Mouse (Mus musculus) liver, embryonic 12.5 days (tissue): ENCODE data around the gene Fars2. TPM values are rescaled to one million over a fixed set of nuclear protein-coding genes. Genes with fewer than 3 reads are reported as not detected.

ENCODE experiments used
- ATAC-seq: fragments of 200-750 bp; cut with Nextera tagmentation; 2 replicates; pipeline ENCODE4 v1.8.0; 2017; ENCODE audit warnings: moderate number of reproducible peaks, mild to moderate bottlenecking, moderate library complexity
- H3K27ac ChIP-seq: fragments of 300-500 bp; sonication (generic); 2 replicates; pipeline ENCODE4 v1.5.1; 2016; ENCODE audit warnings: mild to moderate bottlenecking
- H3K27me3 ChIP-seq: fragments of 300-500 bp; sonication (generic); replicated peaks from 2 replicates; pipeline ENCODE4 v1.6.1; 2016; ENCODE audit warnings: mild to moderate bottlenecking, moderate library complexity
- H3K36me3 ChIP-seq: fragments of 300-500 bp; sonication (generic); 2 replicates; pipeline ENCODE4 v1.6.1; 2016; ENCODE audit warnings: mild to moderate bottlenecking, moderate library complexity
- H3K4me1 ChIP-seq: fragments of 300-500 bp; sonication (generic); 2 replicates; pipeline ENCODE4 v1.6.1; 2016
- H3K4me2 ChIP-seq: fragments of 300-500 bp; sonication (generic); 2 replicates; pipeline ENCODE4 v1.6.1; 2016; ENCODE audit warnings: mild to moderate bottlenecking, moderate library complexity
- H3K4me3 ChIP-seq: fragments of 300-500 bp; sonication (generic); 2 replicates; pipeline ENCODE4 v1.5.1; 2016; ENCODE audit warnings: mild to moderate bottlenecking, moderate library complexity
- H3K9ac ChIP-seq: fragments of 300-500 bp; sonication (generic); 2 replicates; pipeline ENCODE4 v1.6.1; 2016; ENCODE audit warnings: mild to moderate bottlenecking, moderate library complexity
- H3K9me3 ChIP-seq: fragments of 300-500 bp; sonication (generic); replicated peaks from 2 replicates; pipeline ENCODE4 v1.6.1; 2016; ENCODE audit warnings: mild to moderate bottlenecking, moderate library complexity
- WGBS: fragments of 180-500 bp; shearing (Covaris S2); methylation state at CpG from one replicate; pipeline ENCODE4 v1.1.7; 2016; ENCODE audit not compliant: insufficient replicate concordance; 5-methylcytosine and 5-hydroxymethylcytosine counted together
- polyA plus RNA-seq: library from polyadenylated mRNA; unstranded; fragments of >200 nt; fragmentation: Nextera tagmentation; extraction: Ambion mirVana; gene quantifications from 2 replicates; pipeline ENCODE4 v1.2.1, GENCODE M21; 2016

Gene Fars2
- polyA plus RNA-seq, 1 experiment from 2014 or later = 31.0 TPM

DNA sequence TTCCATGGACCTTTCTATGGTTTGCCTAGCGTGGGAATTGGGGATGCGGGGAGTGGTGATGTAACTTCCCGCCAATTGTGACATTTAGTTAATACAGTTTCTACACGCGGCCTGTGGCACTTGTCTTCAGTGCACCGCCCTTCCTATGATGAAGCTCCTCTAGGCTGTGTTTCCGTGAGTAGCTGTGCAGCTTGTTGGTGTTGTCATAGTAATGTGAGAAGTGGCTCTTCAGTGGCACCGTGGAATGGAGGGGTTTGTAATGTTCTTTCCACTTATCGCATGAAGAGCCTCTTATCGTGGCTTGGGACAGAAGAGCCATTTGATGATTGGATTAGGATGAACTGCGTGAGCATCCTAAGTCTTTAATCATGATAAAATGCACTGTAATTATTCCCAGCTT lies 369.5 kb downstream of the Fars2 start:
- ATAC-seq = no peak
- Histone ChIP-seq H3K9ac (no peak overlapping the region), H3K4me2 (no peak overlapping the region), H3K36me3 (no peaks in the 10 kb centered on the region), H3K27ac (no peak overlapping the region), H3K9me3 (no peaks in the 10 kb centered on the region), H3K27me3 (no peaks in the 10 kb centered on the region), H3K4me1 (no peaks in the 10 kb centered on the region), H3K4me3 (no peak overlapping the region)
- WGBS = 86% methylated on average over 11 of the region's 11 CpGs

DNA sequence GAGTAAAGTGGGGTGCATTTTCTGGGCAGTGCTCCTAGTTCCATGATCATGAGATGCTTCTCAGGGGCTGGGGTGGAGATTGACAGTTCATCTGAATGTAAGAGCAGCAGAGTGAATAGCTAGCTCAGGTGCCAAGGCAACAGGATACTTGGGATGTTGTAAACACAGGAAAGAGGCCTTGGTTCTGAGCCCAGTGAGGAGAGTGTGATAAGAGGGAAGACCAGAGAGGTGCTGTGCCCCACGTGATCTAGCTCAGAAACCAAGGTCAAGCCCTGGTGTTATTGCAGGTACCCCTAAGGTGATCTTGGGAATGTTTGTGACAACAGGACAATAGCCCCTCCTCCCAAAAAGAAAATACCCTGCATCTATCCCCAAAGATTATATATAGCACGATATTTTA lies 372.2 kb downstream of the Fars2 start:
- no peak overlapping the region for H3K4me3 ChIP-seq
- WGBS = 49% methylated on average over 2 of the region's 2 CpGs
- H3K27ac ChIP-seq = no peak overlapping the region
- no peaks in the 10 kb centered on the region for H3K4me1 ChIP-seq
- H3K4me2 ChIP-seq = no peak overlapping the region
- H3K9ac ChIP-seq = no peak overlapping the region
- H3K9me3 ChIP-seq = no peaks in the 10 kb centered on the region
- no peak for ATAC-seq
- no peaks in the 10 kb centered on the region for H3K27me3 ChIP-seq
- no peaks in the 10 kb centered on the region for H3K36me3 ChIP-seq

DNA sequence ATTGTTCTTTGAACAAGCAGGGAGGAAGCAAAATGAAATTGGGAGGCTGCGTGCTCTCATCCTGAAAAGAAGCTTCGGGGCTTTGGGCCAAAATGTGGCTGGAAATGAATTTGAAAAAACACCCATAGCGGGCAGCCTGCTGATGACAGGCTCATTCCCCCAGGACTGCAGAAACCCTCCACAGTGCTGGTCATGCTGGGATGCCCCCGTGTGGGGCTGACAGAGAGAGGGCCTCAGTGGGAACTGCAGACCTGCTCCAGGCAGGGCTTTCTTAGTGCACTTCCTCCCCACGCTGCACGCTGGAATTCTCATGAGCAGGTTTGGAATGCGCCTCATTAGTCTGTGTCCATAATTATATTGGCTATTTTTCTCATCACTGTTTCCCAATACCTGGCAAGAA lies 373.4 kb downstream of the Fars2 start:
- no peaks in the 10 kb centered on the region for H3K36me3 ChIP-seq
- no peak overlapping the region for H3K27ac ChIP-seq
- no peaks in the 10 kb centered on the region for H3K4me1 ChIP-seq
- no peaks in the 10 kb centered on the region for H3K9me3 ChIP-seq
- H3K27me3 ChIP-seq = no peaks in the 10 kb centered on the region
- 77% methylated on average over 7 of the region's 7 CpGs for WGBS
- H3K4me2 ChIP-seq = no peak overlapping the region
- H3K9ac ChIP-seq = no peak overlapping the region
- H3K4me3 ChIP-seq = no peak overlapping the region
- no peak for ATAC-seq

DNA sequence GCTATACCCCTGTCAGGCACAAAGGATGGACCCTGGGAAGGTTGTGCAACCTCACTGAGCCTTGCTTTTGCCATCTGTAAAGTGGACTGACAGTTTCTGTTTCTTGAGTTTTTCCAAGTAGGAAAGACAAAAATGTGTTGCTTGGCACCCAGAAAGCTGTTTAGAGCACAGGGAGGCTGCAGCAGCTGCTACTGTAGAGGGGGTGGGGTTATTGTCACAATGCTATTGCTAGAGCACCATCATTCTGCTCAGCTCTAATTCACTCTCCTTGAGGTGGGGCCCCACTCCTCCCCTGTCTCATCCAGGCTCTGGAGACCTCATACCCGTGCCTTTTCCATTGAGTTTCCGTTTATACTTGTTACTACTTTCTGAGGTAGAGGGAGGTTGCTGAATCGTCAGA lies 375.2 kb downstream of the Fars2 start:
- no peaks in the 10 kb centered on the region for H3K9me3 ChIP-seq
- H3K36me3 ChIP-seq = no peaks in the 10 kb centered on the region
- H3K4me1 ChIP-seq = no peaks in the 10 kb centered on the region
- WGBS = 63% methylated on average over 3 of the region's 3 CpGs
- no peak for ATAC-seq
- no peak overlapping the region for H3K4me2 ChIP-seq
- H3K4me3 ChIP-seq = no peak overlapping the region
- H3K27ac ChIP-seq = no peak overlapping the region
- H3K9ac ChIP-seq = no peak overlapping the region
- H3K27me3 ChIP-seq = no peaks in the 10 kb centered on the region

DNA sequence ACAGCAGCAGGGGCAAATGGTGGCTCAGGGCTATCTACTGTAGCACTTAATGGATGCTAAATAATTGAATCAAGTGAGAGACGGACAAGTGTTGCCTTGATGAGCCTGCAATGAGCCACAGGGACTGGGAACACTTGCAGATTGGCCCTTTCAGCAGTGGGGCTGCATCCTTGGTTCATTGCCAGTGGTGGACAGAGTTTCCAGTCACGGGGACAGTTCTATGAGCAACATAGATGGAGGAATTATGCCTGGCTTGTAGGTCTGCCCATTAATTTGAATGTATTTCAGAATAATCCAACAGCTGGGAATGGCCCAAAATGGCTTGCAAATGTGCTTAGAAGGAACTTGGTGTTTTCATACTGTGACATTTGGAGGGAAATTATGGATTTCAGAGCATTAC lies 376.1 kb downstream of the Fars2 start:
- Histone ChIP-seq H3K27ac (no peak overlapping the region), H3K9me3 (no peaks in the 10 kb centered on the region), H3K4me3 (no peak overlapping the region), H3K27me3 (no peaks in the 10 kb centered on the region), H3K36me3 (no peaks in the 10 kb centered on the region), H3K9ac (no peak overlapping the region), H3K4me1 (no peaks in the 10 kb centered on the region), H3K4me2 (no peak overlapping the region)
- no peak for ATAC-seq
- WGBS = 73% methylated on average over 2 of the region's 2 CpGs

DNA sequence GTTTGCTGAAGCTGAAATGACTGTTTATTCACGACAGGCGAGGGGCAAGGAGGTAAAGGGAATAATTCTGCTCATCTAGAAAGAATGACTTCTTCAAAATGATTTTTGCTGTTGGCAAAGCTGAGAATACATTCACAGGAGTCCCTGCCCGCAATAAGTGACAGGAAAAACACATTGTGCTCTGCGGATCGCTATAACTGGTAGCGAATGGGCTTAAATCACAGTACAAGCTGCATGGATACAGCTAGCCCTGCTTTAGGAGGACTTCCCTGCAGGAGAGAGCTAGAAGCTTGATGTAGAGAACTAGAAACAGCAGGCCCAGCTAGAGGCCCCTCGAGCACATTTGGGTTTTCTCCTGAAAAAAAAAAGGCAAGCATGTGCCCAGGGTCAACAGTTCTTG lies 376.6 kb downstream of the Fars2 start:
- Histone ChIP-seq H3K4me2 (no peak overlapping the region), H3K27me3 (no peaks in the 10 kb centered on the region), H3K27ac (no peak overlapping the region), H3K4me3 (no peak overlapping the region), H3K36me3 (no peaks in the 10 kb centered on the region), H3K4me1 (no peaks in the 10 kb centered on the region), H3K9ac (no peak overlapping the region), H3K9me3 (no peaks in the 10 kb centered on the region)
- ATAC-seq = no peak
- 76% methylated on average over 7 of the region's 7 CpGs for WGBS

DNA sequence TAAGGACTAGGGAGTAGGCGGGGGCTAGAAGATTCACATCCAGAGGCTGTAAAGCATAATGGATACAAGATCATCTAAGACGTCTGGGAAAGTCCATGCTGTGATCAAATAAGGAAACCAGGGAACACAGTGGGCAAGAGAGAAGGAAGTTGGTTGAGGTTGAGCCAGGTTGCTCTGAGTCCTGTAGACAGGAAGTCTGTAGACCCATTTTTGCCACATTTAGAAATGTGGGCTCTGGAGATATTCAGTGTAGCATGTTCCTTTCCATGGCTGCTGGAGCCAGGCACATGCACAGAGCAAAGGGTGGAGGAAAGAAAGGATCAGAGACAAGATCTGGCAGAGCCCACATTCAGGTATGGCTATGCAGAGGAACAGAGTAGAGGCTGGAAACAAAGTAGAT lies 378.8 kb downstream of the Fars2 start:
- Histone ChIP-seq H3K9ac (no peak overlapping the region), H3K4me1 (no peaks in the 10 kb centered on the region), H3K4me3 (no peak overlapping the region), H3K4me2 (no peak overlapping the region), H3K27ac (no peak overlapping the region), H3K27me3 (no peaks in the 10 kb centered on the region), H3K36me3 (no peaks in the 10 kb centered on the region), H3K9me3 (no peaks in the 10 kb centered on the region)
- ATAC-seq = no peak
- WGBS = 57% methylated on average over 2 of the region's 2 CpGs

DNA sequence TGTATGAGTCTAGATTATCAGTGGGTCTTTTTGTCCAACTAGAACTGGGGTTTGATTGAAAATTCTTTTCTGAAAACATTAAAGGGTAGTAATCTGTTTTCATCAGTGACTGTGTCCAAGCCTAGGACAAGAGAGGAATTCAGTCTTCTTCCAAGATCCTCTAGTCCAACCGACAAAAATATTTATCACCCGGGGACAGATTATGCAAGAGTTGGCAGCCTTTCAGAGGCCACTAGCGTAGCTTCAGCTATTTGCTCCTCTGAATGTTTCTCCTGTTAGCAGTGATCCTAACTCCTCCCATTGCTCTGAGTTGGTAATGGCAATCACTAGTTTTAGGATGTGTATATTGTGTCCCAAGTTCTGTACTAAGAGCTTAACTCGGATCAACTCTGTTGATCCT lies 380.1 kb downstream of the Fars2 start:
- Histone ChIP-seq H3K27me3 (no peaks in the 10 kb centered on the region), H3K4me3 (no peak overlapping the region), H3K4me2 (no peak overlapping the region), H3K9me3 (no peaks in the 10 kb centered on the region), H3K27ac (no peak overlapping the region), H3K9ac (no peak overlapping the region), H3K36me3 (no peaks in the 10 kb centered on the region), H3K4me1 (no peaks in the 10 kb centered on the region)
- 71% methylated on average over 4 of the region's 4 CpGs for WGBS
- ATAC-seq = no peak

DNA sequence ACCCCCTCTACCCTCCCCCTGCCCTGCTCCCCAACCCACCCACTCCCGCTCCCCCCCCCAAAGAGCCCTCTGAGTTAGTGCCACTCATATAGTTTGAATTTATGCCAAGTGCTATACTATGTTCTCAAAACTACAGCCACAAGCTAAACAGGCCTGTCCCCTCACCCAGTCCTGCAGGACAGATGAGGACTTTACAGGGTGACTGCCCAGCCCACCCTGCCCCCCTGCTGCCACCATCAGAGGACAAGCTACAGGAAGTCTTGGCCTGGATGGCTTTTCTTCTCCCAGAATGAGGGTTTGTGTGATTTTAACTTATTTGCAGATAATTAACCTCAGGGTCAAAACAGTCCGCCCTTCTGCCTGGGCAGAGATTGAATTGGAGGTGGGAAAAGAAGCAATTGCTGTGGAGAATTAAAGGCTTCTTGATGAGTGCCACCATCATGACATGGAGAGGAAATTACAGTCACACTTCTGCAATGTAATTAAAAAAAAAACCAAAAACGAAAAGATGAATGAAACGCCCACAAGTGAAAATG lies 383.2 kb downstream of the Fars2 start:
- Histone ChIP-seq H3K27ac (no peak overlapping the region), H3K9ac (no peak overlapping the region), H3K27me3 (no peaks in the 10 kb centered on the region), H3K36me3 (no peaks in the 10 kb centered on the region), H3K9me3 (no peaks in the 10 kb centered on the region), H3K4me1 (no peaks in the 10 kb centered on the region), H3K4me2 (no peak overlapping the region), H3K4me3 (no peak overlapping the region)
- no peak for ATAC-seq
- WGBS = 72% methylated on average over 4 of the region's 4 CpGs

DNA sequence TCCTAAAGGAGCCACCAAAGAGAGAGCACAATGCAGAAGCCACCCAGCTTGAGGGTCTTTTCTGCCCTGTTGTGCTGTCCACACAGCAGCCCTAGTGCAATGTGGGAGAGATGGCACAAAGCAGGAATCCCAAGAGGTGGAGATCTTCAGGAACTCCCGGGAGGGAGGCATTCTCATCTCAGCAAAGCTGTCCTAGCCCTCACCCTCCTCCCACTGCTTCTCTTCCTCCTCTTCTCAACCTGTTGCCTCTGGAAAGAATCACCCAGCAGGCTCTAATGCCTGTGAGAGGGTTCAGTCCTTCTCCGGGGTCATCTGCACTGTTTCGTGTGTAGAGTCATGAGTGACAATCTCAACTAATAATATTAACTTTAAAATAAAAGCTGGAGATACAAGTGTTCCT lies 386.3 kb downstream of the Fars2 start:
- H3K4me2 ChIP-seq = no peak overlapping the region
- H3K27ac ChIP-seq = no peak overlapping the region
- no peak for ATAC-seq
- no peaks in the 10 kb centered on the region for H3K36me3 ChIP-seq
- no peaks in the 10 kb centered on the region for H3K4me1 ChIP-seq
- H3K9me3 ChIP-seq = no peaks in the 10 kb centered on the region
- H3K27me3 ChIP-seq = no peaks in the 10 kb centered on the region
- WGBS = 68% methylated on average over 3 of the region's 3 CpGs
- no peak overlapping the region for H3K4me3 ChIP-seq
- no peak overlapping the region for H3K9ac ChIP-seq

DNA sequence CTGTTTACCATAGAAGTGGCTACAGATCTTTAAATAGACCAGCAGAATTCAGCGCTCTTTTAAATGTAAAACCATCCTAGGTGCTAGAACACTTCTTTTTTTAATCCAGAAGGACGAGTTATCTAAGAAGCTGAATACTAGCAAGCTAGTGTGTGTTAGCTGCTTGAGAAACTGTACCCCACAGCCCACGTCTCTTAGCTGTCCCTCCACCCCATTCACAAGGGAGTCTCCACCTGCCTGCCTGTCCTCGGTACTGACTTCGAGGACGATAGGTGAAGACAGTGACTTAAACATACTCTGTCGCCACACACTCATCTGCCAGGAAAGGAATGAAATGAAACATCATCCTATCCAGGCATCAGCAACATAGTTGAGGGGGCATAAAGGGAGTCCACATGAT lies 386.8 kb downstream of the Fars2 start:
- H3K9me3 ChIP-seq = no peaks in the 10 kb centered on the region
- H3K4me1 ChIP-seq = no peaks in the 10 kb centered on the region
- no peak overlapping the region for H3K9ac ChIP-seq
- H3K27me3 ChIP-seq = no peaks in the 10 kb centered on the region
- no peaks in the 10 kb centered on the region for H3K36me3 ChIP-seq
- H3K4me2 ChIP-seq = no peak overlapping the region
- 78% methylated on average over 7 of the region's 7 CpGs for WGBS
- H3K27ac ChIP-seq = no peak overlapping the region
- no peak for ATAC-seq
- H3K4me3 ChIP-seq = no peak overlapping the region

DNA sequence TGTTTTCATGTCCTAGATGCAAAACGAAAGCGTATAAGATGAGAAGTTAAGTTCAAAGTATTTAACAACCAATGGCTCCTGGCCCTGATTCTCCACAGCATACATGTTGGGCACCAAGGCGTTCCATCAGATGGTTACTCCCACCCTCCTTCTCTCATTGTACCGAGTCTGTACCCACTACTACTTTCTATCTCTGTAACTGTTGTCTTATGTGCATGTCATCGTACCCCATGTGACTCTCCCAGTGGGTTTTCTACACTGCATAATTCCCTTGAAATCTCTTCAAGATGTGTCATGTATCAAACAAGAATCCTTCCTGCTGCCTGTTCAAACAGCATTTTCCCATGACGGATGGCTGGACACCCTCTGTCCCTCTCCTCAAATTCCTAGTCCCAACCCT lies 388.5 kb downstream of the Fars2 start:
- Histone ChIP-seq H3K4me3 (no peak overlapping the region), H3K27ac (no peak overlapping the region), H3K36me3 (no peaks in the 10 kb centered on the region), H3K9ac (no peak overlapping the region), H3K4me2 (no peak overlapping the region), H3K27me3 (no peaks in the 10 kb centered on the region), H3K4me1 (no peaks in the 10 kb centered on the region), H3K9me3 (no peaks in the 10 kb centered on the region)
- no peak for ATAC-seq
- WGBS = 76% methylated on average over 6 of the region's 6 CpGs

DNA sequence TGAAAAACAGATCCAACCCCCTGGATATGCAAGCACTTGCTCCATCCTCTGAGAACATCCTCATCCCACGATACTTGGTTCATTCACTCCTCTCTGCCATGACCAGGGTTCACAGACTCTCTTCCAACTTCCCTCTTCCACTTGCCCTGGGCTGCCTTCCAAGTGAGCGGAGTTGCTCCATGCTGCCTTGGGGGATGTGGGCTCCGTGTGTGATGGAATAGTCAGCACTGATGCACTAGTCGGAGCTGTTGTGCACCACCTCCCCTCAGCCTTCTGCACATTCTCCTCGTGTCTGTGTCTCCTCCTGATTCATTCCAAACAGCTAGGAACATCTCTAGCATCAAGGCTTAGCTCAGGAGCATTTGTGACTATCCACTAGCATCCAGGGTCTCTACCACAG lies 389.1 kb downstream of the Fars2 start:
- Histone ChIP-seq H3K4me1 (no peaks in the 10 kb centered on the region), H3K36me3 (no peaks in the 10 kb centered on the region), H3K27me3 (no peaks in the 10 kb centered on the region), H3K4me2 (no peak overlapping the region), H3K9me3 (no peaks in the 10 kb centered on the region), H3K27ac (no peak overlapping the region), H3K4me3 (no peak overlapping the region), H3K9ac (no peak overlapping the region)
- 76% methylated on average over 5 of the region's 5 CpGs for WGBS
- no peak for ATAC-seq
